Mouse (Mus musculus): ENCODE results near the gene Gm10645.

The Gm10645 gene

DNA sequence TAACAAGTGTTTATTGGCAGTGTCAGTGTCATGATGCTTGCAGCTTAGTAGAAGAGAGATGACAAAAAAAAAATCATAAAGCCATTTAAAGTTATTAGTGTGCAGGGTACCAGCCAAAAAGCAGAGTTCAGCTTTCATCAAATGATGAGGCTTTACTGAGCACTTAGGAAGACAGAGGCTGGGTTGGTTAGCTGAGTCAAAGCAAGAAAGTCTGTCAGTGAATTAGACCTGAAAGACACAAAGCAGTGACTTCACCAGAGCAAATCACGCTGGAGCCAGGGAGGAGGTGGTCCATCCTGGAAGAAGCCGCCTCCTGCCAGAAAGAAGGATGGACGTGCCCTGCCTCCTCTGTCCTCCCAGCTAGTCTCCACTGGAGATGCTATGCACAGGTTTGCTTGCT lies 2.0 kb upstream of the Gm10645 start:
- no peak for DNase-seq

- DNase-seq: peak; percentile 58 to 60
Observed at GRCm38 (mm10) chr8:83165235-83165930, 587 bp downstream of the Gm10645 start, which contains the start of gene Tbc1d9. Gene Tbc1d9 (plus strand): TSS chr8:83165352.

DNA sequence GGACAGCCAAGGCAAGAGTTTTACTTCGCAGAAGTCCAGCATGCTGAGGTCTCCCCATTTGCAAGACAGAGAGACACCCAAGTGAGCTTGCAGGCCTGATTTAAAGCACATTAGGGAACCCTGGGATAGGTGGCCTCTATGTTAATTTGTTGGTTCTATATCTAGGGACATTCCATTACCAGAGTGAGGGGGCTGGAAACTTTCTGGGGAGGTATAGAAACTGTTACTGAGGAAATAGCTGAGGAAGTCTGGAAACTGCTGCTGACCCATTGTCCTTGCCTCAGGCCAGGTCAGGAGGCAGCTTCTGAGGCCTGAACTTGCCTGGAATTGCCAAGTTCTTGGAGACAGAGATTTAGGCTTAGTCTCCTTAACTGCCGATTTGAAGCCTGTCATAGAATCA lies 5.4 kb downstream of the Gm10645 start:
- no peak for DNase-seq

DNA sequence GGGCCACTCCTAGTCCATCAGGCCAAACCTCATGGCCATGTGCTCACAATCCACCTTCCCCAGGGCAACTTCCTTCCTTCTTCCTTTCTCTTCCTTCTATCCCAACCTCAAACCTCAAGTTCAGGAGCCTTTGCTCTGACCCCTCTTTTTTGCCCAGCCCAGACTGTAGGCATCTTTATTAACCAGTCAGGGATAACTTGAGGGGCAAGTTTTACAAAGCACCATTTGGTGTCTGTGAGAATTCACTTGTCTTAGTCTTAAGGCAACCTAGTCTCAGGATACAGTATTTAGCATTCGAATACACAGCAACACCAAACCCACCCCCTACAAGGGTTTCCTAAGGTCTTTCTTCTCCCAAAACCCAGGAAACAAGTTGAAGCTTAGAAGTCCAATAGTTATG lies 6.4 kb downstream of the Gm10645 start:
- no peak for DNase-seq

DNA sequence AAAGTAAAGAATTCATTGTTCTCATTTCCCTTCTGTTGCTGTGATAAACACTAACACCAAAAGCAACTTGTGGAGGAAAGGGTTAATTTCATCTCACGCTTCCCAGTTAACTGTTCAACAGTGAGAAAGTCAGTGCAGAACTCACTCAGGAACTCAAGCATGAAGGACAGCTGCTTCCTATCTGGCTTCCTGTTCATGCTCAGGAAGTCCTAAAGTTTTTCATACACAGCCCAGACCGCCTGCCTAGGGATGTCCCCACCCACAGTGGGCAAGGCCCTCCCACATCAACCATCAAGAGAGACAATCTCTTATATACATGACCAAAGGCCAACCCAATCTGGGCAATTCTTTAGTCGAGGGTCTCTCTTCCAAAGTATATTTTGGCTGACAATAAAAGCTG lies 7.0 kb downstream of the Gm10645 start:
- DNase-seq: no peak

DNA sequence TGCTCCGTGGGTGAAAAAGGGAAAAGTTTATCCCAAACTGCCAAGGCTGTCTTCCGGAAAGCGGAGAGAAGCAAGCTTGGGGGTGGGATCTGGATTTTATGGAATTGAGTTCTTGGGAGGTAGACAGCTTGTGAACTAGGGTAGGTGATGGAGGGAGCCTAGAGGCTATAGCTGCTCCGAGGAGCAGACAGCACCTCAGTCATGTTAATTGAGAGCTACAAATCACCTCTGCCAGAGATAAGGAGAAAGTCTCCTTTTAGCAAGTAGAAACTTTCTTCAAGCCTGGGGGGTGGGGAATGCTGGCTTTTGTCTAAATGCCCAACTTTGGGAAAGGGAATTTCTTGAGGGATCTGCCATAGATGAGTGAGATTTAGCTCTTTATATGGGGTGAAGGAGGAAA lies 10.9 kb downstream of the Gm10645 start:
- no peak for DNase-seq

GRCm38 (mm10) chr8:83152470-83152869 lies 13.5 kb downstream of the Gm10645 start:
- DNase-seq: no peak

DNA sequence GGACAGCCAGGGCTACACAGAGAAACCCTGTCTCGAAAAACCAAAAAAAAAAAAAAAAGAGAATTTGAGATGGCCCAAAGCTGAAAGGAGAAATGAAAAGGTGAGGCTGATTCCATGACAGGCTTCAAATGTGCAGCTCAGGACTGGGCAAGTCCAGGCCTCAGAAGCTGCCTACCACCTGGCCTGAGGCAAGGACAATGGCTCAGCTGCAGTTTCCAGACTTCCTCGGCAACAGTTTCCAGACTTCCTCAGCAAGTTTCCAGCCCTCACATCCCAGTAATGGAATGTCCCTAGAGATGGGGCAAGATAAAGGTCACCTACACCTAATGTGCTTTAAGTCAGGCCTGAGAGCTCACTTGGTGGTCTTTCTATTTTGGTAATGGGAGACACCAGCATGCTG lies 13.9 kb downstream of the Gm10645 start:
- no peak for DNase-seq

DNA sequence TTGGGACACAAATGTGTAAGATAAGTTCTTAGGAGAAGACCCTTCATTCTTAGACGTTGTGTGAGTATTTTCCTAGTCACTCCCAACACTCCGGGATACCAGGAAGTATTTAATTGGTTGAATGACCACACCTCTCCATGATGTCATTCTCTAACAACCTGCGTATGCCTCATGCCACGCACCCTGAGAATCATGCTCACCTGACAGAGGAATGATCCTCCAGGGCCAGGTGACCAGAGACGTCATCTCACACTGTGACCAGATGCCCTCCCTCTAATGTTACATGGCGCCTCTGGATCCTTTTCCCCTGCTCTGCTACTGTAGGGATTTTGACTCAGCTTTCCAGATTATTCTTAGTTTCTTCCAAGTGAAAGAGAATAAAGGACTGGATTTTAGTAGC lies 16.8 kb downstream of the Gm10645 start:
- DNase-seq: no peak

- DNase-seq: no peak
Observed at GRCm38 (mm10) chr8:83145421-83145820, 20.5 kb downstream of the Gm10645 start.

DNA sequence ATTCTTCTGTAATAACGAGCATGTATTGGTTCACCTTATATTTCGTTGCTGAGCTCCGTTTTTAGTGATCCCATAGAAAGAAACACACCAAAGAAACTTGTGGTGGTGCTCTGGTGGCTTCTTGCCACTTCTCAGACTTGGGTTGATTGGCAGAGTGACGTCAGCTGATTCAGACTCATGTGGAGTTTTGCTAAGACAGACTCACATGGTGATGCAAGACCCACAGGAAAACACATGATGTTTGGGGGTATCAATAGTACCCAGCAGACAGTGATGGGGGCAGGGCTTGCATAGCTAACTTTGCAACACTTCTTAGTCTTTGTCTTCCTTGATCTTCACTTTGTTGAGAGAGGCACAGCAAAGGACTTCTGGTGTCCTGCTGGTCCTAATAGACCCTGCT lies 21.4 kb downstream of the Gm10645 start:
- no peak for DNase-seq

DNA sequence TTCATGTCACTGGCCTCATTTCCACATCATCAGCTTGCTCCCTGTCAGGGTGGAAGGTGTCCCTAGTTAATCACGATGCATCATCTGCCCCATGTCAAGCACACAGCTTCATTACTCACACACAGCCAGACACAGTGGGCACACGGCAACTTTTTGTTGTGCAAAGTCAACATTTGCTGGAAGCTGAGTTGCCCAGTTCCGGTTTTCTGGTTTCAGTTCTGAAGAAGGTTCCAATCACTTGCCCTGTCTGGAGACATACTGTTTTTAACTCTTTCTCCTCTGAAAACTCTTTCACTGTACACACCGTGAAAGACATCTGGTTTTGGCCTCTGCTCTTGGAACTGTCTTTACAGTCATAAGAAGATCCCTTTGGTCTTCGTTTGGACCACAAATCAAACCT lies 24.6 kb downstream of the Gm10645 start:
- no peak for DNase-seq

- no peak for DNase-seq
Observed at GRCm38 (mm10) chr8:83140701-83141111, 25.3 kb downstream of the Gm10645 start.

GRCm38 (mm10) chr8:83140068-83140467 lies 25.9 kb downstream of the Gm10645 start:
- DNase-seq: no peak

- peak; percentile 32 to 54 for DNase-seq
Observed at GRCm38 (mm10) chr8:83135086-83135485, 30.9 kb downstream of the Gm10645 start.
